Mouse (Mus musculus) left cerebral cortex, adult 18-20 months (tissue): ENCODE data around the gene Jag1. TPM values are rescaled to one million over a fixed set of nuclear protein-coding genes. Genes with fewer than 3 reads are reported as not detected.
A peak's percentile ranks its signal among the peaks of the same experiment; 100 is the strongest.

Experiments
- DNase-seq, 2 experiments: peaks; one replicate each; pipeline ENCODE4 v3.0.0; 2021 to 2022; ENCODE audit warnings: low spot score in 2 of 2, mixed read lengths in 1 of 2
- long read RNA-seq, 2 experiments: library from polyadenylated mRNA; stranded (forward); transcript quantifications; one replicate each; pipeline ENCODE4 v2.0.0; 2021
- total RNA-seq, 2 experiments: library from RNA; stranded (reverse); gene quantifications; 2 replicates each; pipeline ENCODE4 v1.2.3; 2021

The Jag1 gene
- 1 to 10 TPM; 5.6 to 6.7 TPM for total RNA-seq
- long read RNA-seq, experiment 1, full-length matches to known transcripts = 2 of 4 reads
- long read RNA-seq, experiment 1, partial matches to known transcripts = 0 of 4 reads
- long read RNA-seq, experiment 1, other reads (novel, unspliced or antisense) = 2 of 4 reads
- long read RNA-seq, experiment 2, full-length matches to known transcripts = 2 of 4 reads
- long read RNA-seq, experiment 2, partial matches to known transcripts = 2 of 4 reads
- long read RNA-seq, experiment 2, other reads (novel, unspliced or antisense) = 0 of 4 reads

- peak in 1 of 2 experiments; percentile 20 for DNase-seq
Measured at GRCm38 (mm10) chr2:137116025-137116674, at the start of gene Jag1. Gene Jag1, minus strand, starts transcription at chr2:137116644.

DNA sequence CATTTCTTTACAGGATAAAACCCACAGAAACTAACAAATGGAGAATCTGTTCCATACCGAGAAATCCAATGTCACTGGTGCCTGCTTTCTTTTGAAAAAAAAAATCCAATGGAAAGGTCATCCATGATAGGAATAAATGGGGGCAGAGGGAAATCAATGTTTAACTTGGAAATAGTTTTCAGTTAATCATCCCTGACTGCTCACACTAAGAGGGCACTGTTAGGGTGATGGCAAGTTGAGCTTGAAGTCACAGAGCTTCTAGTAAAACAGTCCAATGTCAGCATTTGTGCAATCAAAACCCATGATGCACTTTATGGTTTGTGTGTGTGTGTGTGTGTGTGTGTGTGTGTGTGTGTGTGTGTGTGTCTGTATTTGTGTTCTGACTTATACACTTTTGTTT is 39.6 kb upstream of the Jag1 start:
- no peak for DNase-seq

DNA sequence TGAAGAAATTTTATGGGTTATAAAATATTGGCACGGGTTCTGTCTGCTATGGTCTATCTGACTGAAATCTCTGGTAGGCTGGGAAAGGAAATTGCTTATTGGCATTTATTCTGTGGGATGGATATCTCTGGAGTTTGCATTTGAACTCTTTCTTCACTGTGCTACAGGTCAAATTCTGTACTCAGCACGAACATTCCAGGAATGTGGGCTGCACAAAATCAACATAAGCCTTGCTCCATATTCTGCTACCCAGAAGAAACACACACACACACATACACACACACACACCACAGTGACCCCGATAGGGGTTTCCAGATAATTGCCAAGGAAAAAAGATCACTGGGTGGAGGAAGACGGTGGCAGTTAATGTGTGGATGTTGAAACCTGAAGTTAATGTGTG is 37.4 kb upstream of the Jag1 start:
- no peak for DNase-seq

GRCm38 (mm10) chr2:137153172-137153667 is 36.8 kb upstream of the Jag1 start:
- DNase-seq = no peak

GRCm38 (mm10) chr2:137150953-137151352 is 34.5 kb upstream of the Jag1 start:
- no peak for DNase-seq

GRCm38 (mm10) chr2:137146938-137147666 is 30.7 kb upstream of the Jag1 start:
- no peak for DNase-seq

DNA sequence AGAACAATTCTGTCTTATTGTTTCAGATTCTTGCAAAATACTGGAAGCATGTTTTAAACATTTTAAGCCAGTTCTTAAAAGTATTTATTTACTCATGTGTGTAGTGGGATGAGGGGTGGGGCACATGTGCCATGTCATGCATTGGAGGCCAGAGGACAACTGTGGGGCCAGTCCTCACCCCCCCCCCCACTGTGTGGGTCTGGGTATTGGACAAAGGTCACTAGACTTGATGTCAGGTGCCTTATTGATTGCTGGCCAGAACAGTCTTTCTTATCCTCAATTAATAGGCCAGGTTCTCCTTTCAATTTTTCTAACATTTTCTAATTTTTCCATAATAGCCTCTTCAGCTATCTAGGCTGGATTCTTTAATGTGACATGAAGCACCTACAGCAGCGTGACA is 21.6 kb upstream of the Jag1 start:
- no peak for DNase-seq

DNA sequence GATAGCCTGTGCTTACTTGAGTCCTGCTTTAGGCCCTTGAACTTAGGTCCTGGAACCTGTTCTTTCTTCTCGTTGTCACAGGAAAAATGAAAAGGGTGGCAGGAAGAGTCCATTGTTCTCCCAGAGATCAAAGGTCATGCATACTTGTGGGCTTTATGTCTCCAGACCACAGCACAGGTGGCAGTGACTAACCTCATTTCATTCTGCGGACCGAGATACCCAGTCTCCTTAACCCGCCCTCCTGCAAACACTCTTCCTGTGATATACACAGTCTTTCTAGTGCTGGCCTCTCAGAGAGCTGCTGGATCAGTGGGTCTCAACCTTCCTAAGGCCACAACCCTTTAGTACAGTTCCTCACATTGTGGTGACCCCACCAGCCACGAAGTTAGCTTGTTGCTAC is 17.6 kb upstream of the Jag1 start:
- no peak for DNase-seq

GRCm38 (mm10) chr2:137124861-137125260 is 8.4 kb upstream of the Jag1 start:
- no peak for DNase-seq

DNA sequence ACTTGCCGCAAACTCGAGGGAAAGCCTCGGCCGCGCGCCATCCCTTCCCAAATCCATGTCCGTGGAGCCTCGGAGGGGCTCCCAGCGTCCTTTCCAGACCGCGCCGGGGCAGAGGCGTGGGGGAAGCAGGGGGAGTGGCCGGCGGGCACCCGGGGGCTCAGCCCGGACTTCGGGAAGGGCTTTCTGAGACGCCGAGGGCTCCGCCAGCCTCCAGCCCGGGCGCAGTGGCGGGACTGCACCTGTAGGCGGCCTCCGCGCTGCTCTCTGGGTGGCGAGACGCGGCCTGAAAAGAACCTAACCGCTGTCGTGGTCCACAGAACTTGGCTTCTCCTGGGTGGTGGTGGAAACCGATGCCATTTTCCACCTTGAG is 862 bp upstream of the Jag1 start:
- DNase-seq = peak; percentile 50 to 60

- peak; percentile 53 to 55 for DNase-seq
Measured at GRCm38 (mm10) chr2:137116675-137117320, 354 bp upstream of the Jag1 start.

DNA sequence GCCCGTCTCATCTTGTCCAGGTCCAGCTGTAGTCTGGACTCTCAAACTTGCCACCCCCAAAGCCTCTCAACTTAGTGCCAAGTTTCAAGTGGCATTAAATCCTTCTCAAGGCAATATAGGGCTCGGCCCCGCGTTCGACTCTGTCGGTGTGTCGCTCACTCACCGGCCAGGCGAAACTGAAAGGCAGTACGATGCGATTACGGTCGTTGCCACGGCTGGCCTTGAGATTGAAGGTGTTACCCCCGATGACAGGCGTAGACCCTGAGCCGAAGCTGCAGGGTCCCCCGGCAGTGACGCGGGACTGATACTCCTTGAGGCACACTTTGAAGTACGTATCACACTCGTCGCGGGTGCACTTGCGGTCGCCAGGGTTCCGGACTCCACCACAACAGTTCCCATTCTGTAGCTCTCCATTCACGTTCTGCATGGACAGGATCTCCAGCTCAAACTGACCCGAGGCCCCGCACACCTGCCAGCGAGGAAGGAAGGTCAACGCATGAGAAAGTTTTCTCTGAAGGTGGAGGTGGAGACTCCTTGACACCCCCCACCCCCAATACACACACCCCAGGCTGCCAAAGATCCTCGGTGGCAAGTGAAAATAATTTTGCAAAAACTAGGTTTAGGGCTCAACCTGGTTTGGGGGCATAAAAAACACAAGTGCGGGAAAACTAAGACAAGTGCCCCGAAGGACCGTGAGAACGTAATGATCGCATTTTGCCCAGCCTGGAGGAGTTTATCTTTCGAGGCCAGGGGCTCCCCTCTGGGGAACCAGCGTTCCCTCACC is 1.0 kb downstream of the Jag1 start:
- DNase-seq = no peak

- peak; percentile 55 to 61 for DNase-seq
Measured at GRCm38 (mm10) chr2:137114248-137115096, 2.0 kb downstream of the Jag1 start.

GRCm38 (mm10) chr2:137113288-137114061 is 3.0 kb downstream of the Jag1 start:
- no peak for DNase-seq

GRCm38 (mm10) chr2:137110214-137110898 is 6.1 kb downstream of the Jag1 start:
- no peak for DNase-seq

DNA sequence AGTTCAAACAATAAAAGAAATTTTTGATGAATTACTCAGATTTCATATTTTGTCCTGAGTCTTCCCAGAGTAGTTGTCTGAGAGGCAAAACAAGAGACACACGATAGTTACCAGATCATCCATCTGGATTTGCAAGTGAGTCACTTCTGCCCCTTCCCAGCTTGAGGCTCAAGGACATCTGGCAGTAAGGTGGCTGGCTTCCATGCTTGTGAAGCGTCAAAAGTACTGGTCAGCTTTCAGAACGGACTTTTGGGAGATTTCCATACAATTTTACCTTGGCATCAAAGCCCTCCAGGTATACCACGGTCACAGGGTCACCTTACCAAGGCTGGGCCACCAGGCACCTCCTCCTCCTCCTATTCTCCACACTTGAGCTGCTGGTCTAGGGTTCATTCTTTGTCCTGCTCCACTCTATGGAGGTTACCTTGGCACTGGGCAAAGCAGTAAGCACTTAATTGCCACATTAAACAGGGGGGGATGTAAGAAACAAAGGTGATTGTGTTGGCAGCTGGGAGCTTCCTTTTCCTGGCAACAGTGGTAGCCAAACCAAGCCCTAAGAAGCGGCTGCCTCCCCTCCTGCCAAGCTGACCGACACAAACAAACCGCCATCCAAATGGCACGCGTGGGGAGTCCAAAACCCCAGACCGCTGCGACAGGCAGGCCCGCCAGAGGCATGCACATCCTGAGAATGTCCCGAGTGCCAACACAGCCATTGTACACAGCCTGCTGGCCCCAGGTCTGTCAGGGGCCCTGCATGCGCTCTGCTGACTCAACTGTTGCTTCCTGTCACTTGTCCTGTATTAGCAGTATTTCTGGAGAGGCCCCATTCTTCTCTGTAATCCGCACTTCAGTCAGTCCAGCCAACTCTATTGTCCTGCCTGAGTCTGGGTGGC is 6.9 kb downstream of the Jag1 start:
- no peak for DNase-seq

DNA sequence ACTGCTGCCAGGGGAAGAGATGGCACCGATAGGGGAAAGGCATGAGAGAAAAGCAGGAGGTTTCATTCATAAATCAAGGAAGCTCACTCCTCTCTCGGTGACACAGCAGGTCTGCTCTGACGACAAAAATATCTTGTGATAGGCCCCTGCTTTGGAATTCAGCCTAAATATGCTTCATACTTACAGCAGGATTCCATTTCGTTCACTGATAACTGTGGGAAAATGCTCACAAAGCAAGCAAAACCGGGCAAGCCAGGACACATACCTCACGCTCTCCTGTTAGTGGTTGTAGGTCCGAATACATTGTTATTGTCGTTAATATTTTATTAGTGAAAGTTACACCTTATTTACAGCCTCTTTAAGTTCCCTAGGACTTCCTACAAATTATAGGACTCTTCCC is 8.5 kb downstream of the Jag1 start:
- no peak for DNase-seq
